Mouse (Mus musculus) ZHBTc4 (cell line): ENCODE results near the gene Vmp1.

Experiments
- DNase-seq: peaks from one replicate; pipeline ENCODE4 v3.0.0-alpha.2; 2011; ENCODE audit warnings: low read depth, low spot score

Vmp1 gene

GRCm38 (mm10) chr11:86672772-86673171 is 10.9 kb downstream of the Vmp1 start:
- no peak for DNase-seq

DNA sequence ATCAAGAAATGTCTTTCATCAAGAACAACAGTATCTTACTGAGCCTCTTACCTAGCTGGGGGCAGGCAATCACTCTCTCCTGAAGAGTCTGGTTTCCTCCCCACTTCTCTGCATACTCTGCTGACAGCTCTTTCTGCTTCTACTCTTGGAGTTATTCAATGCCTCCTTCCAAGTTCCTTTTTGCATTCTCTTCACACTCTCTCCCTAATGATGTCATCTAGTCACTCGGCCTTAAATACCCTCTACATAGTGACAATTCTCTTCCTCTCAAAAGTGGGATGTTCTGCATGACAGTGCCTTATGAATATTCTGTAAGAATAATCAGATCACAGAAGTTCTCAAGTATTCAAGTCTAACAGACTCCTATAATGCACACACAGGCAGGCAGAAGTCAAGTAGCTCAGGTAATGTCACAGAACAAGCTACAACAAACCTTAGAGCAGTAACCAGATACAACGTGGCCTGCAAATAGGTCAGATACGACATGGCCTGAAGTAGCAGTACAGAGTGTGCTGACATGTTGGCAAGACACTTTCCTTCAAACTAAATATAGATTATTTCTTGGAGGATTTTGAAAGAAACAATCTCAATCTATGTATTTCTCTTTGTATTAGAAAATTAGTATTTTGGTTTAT is 12.5 kb downstream of the Vmp1 start:
- no peak for DNase-seq

GRCm38 (mm10) chr11:86668169-86668568 is 15.5 kb downstream of the Vmp1 start:
- DNase-seq, result no peak

- no peak for DNase-seq
These were observed 16.1 kb downstream of the Vmp1 start for GRCm38 (mm10) chr11:86667553-86667952.

DNA sequence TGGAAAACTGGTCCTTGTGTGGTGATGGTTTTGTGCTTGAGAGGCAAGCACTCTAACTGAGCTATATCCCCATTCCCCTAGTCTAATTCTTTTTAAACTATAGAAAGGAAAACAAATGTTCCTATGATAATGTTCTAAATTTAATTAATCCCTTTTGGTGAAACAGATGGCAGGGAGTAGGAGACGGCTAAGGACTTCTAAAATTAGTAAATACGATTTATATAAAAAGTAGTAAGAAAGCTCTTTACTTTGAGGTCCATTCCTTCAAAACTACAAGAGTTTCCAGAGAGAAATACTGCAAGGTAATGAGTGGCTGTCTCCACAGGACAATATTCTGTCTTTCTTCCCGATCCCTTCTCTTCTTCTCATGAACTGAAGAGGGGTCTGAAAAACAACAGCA is 19.2 kb downstream of the Vmp1 start:
- DNase-seq, result no peak

DNA sequence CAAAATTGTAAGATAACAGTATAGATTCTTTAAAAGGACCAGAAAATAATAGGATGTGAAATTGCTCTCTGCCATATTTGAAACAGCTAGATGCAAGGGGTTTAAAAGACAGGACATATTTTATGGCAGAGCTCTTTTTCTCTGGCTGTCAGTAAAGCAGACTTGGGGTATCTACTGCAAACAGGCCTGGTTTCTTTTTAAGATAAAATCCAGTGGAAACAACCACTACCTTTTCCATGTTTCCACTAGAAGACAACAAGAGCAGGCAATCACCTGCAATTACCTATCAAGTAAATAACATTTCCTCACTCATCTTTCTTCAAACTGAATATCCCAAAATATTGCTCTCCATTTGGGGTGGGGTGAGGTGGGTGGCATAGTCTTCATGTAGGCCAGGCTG is 19.7 kb downstream of the Vmp1 start:
- no peak for DNase-seq

- DNase-seq, result no peak
These were observed 20.4 kb downstream of the Vmp1 start for GRCm38 (mm10) chr11:86662986-86663895.

DNA sequence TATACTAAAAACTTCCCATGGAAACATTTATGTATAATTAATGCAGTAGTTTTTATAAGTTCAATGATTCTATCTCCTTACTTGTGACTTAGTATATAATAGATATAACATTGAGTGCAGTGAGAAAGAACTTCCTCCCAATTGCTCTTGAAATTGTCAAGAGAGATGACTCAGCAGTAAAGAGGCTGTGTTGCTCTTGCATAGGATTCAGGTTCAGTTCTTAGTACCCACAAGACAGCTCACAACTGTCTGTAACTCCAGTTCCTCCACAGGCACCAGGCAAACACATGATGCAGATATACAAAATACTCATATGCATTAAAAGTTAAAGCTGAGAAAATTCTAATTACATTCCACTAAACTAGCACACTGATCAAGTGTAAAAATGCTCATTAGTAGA is 25.8 kb downstream of the Vmp1 start:
- no peak for DNase-seq

DNA sequence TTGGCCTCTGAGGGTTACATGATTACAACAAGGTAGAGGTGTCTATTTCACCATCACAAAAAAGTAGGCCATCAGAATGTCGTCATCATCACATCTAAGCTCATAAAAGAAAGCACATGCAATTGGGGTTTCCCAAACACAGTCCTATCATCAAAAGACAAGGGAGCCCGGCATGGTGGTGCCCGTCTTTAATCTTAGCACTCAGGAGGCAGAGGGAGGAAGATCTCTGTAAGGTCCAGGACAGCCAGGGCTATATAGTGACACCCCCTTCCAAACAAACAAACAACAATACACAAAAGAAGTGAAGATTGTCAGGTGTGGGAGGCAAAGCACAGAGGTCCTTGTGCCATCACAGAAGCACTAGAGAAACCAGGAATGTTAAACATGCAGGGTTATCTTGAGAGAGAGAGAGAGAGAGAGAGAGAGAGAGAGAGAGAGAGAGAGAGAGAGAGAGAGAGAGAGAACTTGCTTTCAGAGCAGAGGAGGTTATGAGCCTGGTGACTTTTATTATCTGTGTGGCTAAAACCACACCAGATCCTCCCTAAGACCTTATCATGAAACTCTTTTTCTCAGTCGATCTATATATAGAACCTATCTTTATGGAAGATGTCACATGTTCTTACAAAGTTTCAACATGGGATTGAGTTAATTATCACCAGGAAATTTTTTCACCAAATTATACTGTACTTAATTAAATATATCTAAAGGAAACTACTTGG is 26.6 kb downstream of the Vmp1 start:
- no peak for DNase-seq

- DNase-seq, result peak; percentile 28
These were observed 28.0 kb downstream of the Vmp1 start for GRCm38 (mm10) chr11:86655671-86656070.

DNA sequence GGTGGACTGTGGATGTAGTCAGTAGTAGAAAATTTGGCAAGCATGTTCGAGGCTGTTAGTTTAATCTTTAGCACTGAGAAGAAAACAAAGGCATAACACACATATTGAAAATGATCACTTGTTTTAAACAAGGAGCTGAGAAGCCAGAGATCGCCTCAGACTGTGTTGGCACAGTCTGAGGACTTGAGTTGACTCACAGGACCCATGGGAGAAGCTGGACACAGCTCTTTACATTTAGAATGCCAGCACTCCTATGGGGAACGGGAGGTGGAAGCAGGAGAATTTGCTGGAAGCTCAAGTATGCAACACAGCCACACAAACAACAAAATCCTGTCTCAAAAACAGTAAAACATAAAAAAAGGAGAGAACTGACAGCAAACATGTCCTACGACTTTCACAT is 29.5 kb downstream of the Vmp1 start:
- DNase-seq, result no peak

GRCm38 (mm10) chr11:86653446-86653845 is 30.2 kb downstream of the Vmp1 start:
- peak; percentile 69 for DNase-seq

GRCm38 (mm10) chr11:86652578-86652979 is 31.1 kb downstream of the Vmp1 start:
- DNase-seq, result no peak

DNA sequence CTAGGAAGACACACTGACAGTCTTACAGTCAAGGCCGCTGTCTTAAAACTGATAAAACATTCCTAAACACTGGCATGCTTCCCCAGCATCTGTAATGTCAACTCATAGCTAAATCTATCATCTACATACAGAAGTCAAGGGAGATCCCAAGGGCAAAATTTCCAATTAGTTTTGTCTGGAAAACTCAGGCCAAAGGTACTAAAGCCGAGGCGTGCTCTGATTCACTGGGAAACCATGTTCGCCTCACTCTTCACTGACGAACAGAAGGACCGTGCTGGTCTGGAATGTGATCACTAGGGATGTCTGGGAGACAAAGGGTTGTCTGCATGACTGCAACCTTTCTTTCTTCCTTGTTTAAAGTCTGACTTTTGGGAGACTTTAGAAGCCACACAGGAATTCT is 33.0 kb downstream of the Vmp1 start:
- no peak for DNase-seq

GRCm38 (mm10) chr11:86649542-86649941 is 34.1 kb downstream of the Vmp1 start:
- DNase-seq, result no peak

- DNase-seq, result no peak
These were observed 35.8 kb downstream of the Vmp1 start for GRCm38 (mm10) chr11:86647706-86648447.

DNA sequence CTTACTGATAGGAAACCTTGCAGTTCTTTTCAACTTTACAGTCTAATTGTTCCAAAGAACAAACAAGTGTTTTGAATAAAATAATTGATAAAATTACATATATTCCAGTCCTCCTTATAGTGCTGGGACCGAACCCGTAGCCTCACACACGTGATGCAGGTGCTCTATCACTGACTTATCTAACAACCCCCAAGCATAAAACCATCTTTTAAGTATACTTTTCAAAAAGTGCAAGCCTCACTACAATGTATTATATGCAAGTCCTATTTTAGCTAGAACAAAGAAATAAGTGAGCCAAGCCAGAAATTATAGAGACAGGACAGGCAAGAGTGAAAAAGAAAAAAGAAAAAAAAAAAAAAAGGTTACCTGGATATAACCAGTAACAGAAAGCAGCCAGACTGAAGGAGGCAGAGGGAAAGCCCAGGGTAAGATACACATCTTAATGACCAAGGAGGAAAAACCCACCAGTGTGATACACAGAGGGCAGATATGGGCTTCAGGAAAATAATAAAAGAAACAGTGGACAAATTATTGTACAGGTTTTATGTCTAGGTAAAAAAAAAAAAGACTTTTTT is 36.7 kb downstream of the Vmp1 start:
- DNase-seq, result no peak

GRCm38 (mm10) chr11:86646136-86646834 is 37.4 kb downstream of the Vmp1 start:
- peak; percentile 59 for DNase-seq

- DNase-seq, result no peak
These were observed 39.1 kb downstream of the Vmp1 start for GRCm38 (mm10) chr11:86644553-86644952.

GRCm38 (mm10) chr11:86641714-86642113 is 41.9 kb downstream of the Vmp1 start:
- DNase-seq, result no peak

DNA sequence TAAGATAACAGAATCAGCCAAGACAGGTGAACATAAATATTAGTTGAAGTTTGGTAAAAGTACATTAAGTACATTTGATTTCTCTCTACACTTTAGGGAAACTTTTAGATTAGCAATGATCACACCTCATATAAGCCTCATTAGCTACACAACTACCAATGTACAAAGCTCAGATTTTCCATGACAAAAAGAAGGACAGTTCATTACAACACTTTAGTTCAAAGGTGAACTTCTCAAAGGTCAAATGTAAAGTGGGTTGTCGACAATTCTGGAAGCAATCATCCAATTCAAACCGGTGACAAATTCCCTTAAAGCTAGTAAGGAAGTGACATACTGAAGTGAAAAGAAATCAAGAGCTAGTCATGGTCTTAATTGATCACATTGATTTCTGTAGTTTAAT is 45.9 kb downstream of the Vmp1 start:
- peak; percentile 13 for DNase-seq
